Mouse (Mus musculus): ENCODE measurements around the gene AF067063. TPM values are rescaled to one million over a fixed set of nuclear protein-coding genes. Genes with fewer than 3 reads are reported as not detected.
A peak's percentile ranks its signal among the peaks of the same experiment; 100 is the strongest.
"Not testable (repeated sequence)": the region's sequence is repeated elsewhere in the genome, so short reads cannot be mapped to it uniquely, and the experiment has no call there.

The AF067063 gene
- not detected in 2 replicates for polyA plus RNA-seq (2012; ENCODE audit: insufficient read depth, insufficient read length, missing spikeins)

- not testable (repeated sequence) for H3K4me3 ChIP-seq (ENCODE audit: insufficient read depth, low read length); H3K4me1 ChIP-seq (ENCODE audit: control insufficient read depth, insufficient read depth, low read length); H3K27ac ChIP-seq (ENCODE audit: insufficient read depth, low read depth, low read length)
Measured at GRCm38 (mm10) chr13:119830116-119830515, at the start of gene AF067063. Gene AF067063, minus strand, starts transcription at chr13:119830216.

GRCm38 (mm10) chr13:119864395-119864999 lies 34.5 kb upstream of the AF067063 start:
- H3K4me1 ChIP-seq (ENCODE audit: control insufficient read depth, insufficient read depth, low read length); H3K27ac ChIP-seq (ENCODE audit: insufficient read depth, low read depth, low read length); H3K4me3 ChIP-seq (ENCODE audit: insufficient read depth, low read length): not testable (repeated sequence)

- H3K4me1 ChIP-seq (ENCODE audit: control insufficient read depth, insufficient read depth, low read length); H3K4me3 ChIP-seq (ENCODE audit: insufficient read depth, low read length): not testable (repeated sequence)
Measured at GRCm38 (mm10) chr13:119862399-119862798, 32.4 kb upstream of the AF067063 start.

GRCm38 (mm10) chr13:119839982-119840381 lies 10.0 kb upstream of the AF067063 start:
- not testable (repeated sequence) for H3K4me1 ChIP-seq (ENCODE audit: control insufficient read depth, insufficient read depth, low read length); H3K27ac ChIP-seq (ENCODE audit: insufficient read depth, low read depth, low read length); H3K4me3 ChIP-seq (ENCODE audit: insufficient read depth, low read length)

More at GRCm38 (mm10) chr13:119862399-119862798, 32.4 kb upstream of the AF067063 start:
- H3K27ac ChIP-seq (ENCODE audit: insufficient read depth, low read depth, low read length): not testable (repeated sequence)

- not testable (repeated sequence) for H3K27ac ChIP-seq (ENCODE audit: insufficient read depth, low read depth, low read length); H3K4me1 ChIP-seq (ENCODE audit: control insufficient read depth, insufficient read depth, low read length)
- TF ChIP-seq CTCF (IDR thresholded peaks at IDR 0.05; ENCODE audit: low read depth, low read length): peak; percentile 20; the same call in 1 of the 2 replicates
- H3K4me3 ChIP-seq (ENCODE audit: insufficient read depth, low read length): peak overlapping the region; percentile 30; the same call in 1 of the 2 replicates
Measured at GRCm38 (mm10) chr13:119837719-119838337, 7.8 kb upstream of the AF067063 start.

- TF ChIP-seq CTCF (IDR thresholded peaks at IDR 0.05; ENCODE audit: low read depth, low read length): 0 out of 2 replicates have a peak, but pooled peaks have one; percentile 8
- H3K4me3 ChIP-seq (ENCODE audit: insufficient read depth, low read length): peak overlapping the region; percentile 45
- H3K27ac ChIP-seq (ENCODE audit: insufficient read depth, low read depth, low read length); H3K4me1 ChIP-seq (ENCODE audit: control insufficient read depth, insufficient read depth, low read length): not testable (repeated sequence)
Measured at GRCm38 (mm10) chr13:119836324-119836811, 6.4 kb upstream of the AF067063 start.

GRCm38 (mm10) chr13:119835320-119836056 lies 5.5 kb upstream of the AF067063 start, which contains the start of gene D13Ertd608e:
Gene D13Ertd608e, plus strand, starts transcription at chr13:119836006.
- H3K4me3 ChIP-seq (ENCODE audit: insufficient read depth, low read length): peak within 1 kb of the TSS; percentile 45
- not testable (repeated sequence) for H3K4me1 ChIP-seq (ENCODE audit: control insufficient read depth, insufficient read depth, low read length); H3K27ac ChIP-seq (ENCODE audit: insufficient read depth, low read depth, low read length)

GRCm38 (mm10) chr13:119817579-119818206 lies 12.3 kb downstream of the AF067063 start:
- Histone ChIP-seq H3K27ac (ENCODE audit: insufficient read depth, low read depth, low read length) (no peak overlapping the region), H3K4me3 (ENCODE audit: insufficient read depth, low read length) (no peak overlapping the region), H3K4me1 (ENCODE audit: control insufficient read depth, insufficient read depth, low read length) (peaks cover 8% of the 10 kb centered on the region)
- TF ChIP-seq CTCF (IDR thresholded peaks at IDR 0.05; ENCODE audit: low read depth, low read length): no peak
- TF ChIP-seq POLR2A (IDR thresholded peaks at IDR 0.05; ENCODE audit: borderline replicate concordance, low read depth, low read length): no peak

- H3K4me1 ChIP-seq (ENCODE audit: control insufficient read depth, insufficient read depth, low read length): peaks cover 8% of the 10 kb centered on the region
- TF ChIP-seq CTCF (IDR thresholded peaks at IDR 0.05; ENCODE audit: low read depth, low read length) (no peak), POLR2A (IDR thresholded peaks at IDR 0.05; ENCODE audit: borderline replicate concordance, low read depth, low read length) (no peak)
Measured at GRCm38 (mm10) chr13:119816798-119817197, 13.2 kb downstream of the AF067063 start.

GRCm38 (mm10) chr13:119810031-119810430 lies 20.0 kb downstream of the AF067063 start:
- no peak for TF ChIP-seq POLR2A (IDR thresholded peaks at IDR 0.05; ENCODE audit: borderline replicate concordance, low read depth, low read length)
- TF ChIP-seq CTCF (IDR thresholded peaks at IDR 0.05; ENCODE audit: low read depth, low read length): no peak
- Histone ChIP-seq H3K4me1 (ENCODE audit: control insufficient read depth, insufficient read depth, low read length) (peaks cover 16% of the 10 kb centered on the region), H3K4me3 (ENCODE audit: insufficient read depth, low read length) (no peak overlapping the region), H3K27ac (ENCODE audit: insufficient read depth, low read depth, low read length) (no peak overlapping the region)

More at GRCm38 (mm10) chr13:119816798-119817197, 13.2 kb downstream of the AF067063 start:
- no peak overlapping the region for H3K4me3 ChIP-seq (ENCODE audit: insufficient read depth, low read length)
- H3K27ac ChIP-seq (ENCODE audit: insufficient read depth, low read depth, low read length): no peak overlapping the region
